Mouse (Mus musculus) lung, adult 18-20 months (tissue): ENCODE data around the gene Slc28a2.
"Not testable (repeated sequence)": the region's sequence is repeated elsewhere in the genome, so short reads cannot be mapped to it uniquely, and the experiment has no call there.

Experiments used
- DNase-seq, 2 experiments: peaks; one replicate each; pipeline ENCODE4 v3.0.0; 2022; ENCODE audit warnings: mixed read lengths in 2 of 2

The Slc28a2 gene

GRCm38 (mm10) chr2:122426200-122426599, at the start of gene Slc28a2:
Gene Slc28a2, plus strand, starts transcription at chr2:122426477.
- not testable (repeated sequence) for DNase-seq

- DNase-seq, result peak; percentile 97
These were observed 49.0 kb upstream of the Slc28a2 start for GRCm38 (mm10) chr2:122377215-122377674.

DNA sequence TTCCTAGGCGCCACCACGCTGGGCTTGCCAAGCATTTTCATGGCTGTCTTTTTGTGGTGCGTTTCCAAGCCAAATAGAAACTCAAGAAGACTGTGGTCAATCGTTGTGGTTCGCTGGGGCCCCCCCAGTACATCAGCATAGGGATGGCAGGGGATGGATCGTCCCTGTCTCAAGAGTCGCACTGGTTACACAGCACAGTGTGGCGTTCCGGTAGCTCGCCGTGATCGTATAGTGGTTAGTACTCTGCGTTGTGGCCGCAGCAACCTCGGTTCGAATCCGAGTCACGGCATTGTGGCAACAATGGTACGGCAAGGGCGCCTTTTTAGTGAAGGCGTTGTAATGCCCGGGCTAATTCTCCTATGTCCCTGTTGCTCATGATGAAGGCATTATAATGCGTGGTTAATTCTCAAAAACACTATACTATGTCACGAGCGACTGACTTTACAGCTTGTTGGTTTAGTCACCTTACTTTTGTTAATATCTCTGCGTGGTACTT, 48.5 kb upstream of the Slc28a2 start:
- DNase-seq, result peak; percentile 80 to 82

DNA sequence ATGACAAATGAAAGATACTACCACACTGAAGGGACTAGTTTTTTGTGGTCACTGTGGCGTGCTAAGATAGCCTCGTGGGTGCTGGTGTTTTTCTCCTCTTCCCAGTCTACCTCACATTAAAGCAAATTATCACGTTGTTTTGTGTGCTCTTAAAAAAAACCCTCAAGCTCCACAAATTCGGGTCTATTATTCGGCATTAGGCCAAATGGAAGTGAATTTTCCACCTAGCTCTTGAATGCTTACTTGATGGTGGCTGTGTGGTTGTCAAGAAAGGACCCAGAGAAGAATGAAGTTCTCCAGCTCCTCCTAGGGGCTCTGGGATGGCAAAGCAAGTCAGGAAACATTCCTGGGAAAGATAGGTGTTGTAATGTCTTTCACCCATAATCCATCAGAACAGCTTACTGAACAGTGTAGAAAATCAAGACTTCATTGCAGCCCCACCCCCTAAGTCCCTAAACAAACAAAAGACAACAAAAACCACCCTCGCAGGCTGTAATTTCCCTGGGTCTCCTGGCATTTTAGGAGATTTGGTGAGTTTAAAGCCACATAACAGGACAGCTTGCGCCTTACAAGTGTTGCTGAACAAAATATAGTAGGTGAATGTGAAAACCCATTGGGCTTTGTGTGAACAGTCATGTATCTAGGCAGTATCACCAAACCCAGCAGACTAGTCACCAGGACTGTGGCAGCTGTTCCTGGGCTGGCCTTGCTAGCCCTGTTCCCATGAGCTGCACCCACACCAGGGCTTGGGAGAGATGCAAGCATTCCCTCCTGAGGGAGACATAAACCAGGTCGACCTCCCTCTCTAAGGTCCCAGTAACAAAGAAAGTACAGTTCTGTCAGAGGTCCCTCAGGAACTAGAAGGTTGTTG, 47.6 kb upstream of the Slc28a2 start:
- peak; percentile 35 to 63 for DNase-seq

- DNase-seq, result no peak
These were observed 47.0 kb upstream of the Slc28a2 start for GRCm38 (mm10) chr2:122379292-122379650.

- peak; percentile 35 to 57 for DNase-seq
These were observed 45.4 kb upstream of the Slc28a2 start for GRCm38 (mm10) chr2:122380768-122381311.

DNA sequence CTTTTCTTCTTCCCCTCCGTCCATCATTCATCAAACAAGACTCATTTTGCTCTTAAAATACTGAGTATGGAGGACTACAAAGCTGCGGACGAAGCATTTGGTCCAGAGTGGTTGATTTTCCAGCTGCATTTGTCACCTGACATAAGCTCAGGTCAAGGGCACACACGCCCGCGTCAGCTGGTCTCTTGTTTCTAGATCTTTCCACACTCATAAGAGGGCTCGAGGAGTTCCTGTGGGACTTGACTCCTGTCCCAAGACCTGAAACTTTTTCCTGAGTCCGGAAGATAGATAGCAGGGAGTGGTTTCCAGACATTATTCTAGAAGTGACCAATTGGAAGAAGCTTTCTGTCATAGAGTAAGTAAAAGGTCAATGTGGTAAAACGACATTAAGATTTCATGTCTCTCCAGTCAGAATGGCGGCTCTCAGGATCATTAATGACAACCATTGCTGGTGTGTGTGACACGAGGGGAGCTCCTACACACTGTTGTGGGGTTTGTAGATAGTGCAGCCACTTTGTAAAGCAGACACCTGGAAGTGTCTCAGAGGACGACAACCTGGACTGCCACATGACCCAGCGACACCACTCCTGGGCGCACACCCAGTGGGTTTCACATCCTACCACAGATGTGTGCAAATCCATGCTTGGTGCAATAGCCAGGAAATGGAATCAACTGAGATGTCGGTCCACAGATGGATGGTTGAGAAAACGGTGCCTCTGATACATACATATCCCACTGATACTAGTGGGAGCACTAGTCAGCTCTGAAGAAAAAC, 44.8 kb upstream of the Slc28a2 start:
- DNase-seq, result peak in 1 of 2 experiments; percentile 33

DNA sequence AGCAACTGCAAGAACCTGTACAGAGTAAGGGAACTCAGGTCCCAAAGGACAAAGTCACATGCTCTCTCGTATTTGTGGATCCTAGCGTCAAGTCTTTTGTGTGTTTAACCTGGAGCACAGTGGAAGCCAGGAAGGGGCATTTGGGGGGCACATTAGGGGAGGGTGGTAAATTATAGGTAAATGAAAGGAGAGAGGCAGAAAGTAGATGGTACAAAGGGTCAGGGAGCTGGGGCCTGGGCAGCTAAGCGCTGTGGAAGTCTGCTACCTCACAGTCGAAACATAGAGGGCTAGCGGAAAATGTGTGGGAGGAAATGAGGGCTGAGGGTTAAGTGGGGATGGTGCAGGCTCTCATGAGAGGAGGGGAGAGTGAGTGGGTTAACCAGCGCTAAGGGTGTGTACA, 44.2 kb upstream of the Slc28a2 start:
- DNase-seq, result no peak

DNA sequence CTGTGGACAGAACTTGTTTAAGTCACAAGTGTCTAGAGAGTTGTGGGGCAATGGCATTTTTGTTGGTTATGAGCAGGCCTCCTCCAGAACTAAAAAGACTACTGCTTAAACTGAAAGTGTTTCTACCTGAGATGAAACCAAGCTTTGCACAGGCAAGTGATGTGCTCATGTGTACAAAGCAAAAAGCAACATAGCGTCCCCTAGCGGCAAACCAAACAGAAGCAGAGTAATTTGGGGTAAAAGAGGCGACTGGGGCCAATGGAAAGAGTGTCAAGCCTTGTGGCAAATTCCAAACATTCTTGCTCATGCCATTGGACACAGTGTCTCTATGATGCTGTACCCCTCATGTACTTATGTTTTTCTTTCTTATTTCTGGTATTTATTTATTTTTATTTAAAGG, 41.2 kb upstream of the Slc28a2 start:
- DNase-seq, result no peak

- not testable (repeated sequence) for DNase-seq
These were observed 39.1 kb upstream of the Slc28a2 start for GRCm38 (mm10) chr2:122387135-122387534.

GRCm38 (mm10) chr2:122396150-122396549, 30.1 kb upstream of the Slc28a2 start:
- no peak for DNase-seq

GRCm38 (mm10) chr2:122407607-122408006, 18.7 kb upstream of the Slc28a2 start:
- DNase-seq, result no peak

GRCm38 (mm10) chr2:122408928-122409327, 17.3 kb upstream of the Slc28a2 start:
- no peak for DNase-seq

DNA sequence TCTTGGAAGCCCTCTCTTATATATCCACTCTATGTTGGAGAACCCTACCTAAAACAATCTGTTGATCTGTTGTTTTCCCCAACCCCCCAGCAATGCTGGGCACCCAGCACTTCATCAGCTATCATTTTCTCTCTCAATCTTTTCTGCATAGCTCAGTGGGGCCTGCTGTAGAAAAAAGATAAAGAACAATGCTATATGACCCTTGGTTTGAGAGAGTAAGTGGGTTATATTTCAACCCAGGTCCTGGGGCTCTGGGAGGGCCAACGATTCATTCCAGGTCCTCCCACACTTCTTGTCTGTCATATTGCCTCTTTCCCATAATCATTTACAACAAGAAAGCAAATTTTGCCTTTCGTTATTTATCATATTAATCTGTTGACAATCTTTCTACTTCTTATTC, 368 bp downstream of the Slc28a2 start:
- not testable (repeated sequence) for DNase-seq

DNA sequence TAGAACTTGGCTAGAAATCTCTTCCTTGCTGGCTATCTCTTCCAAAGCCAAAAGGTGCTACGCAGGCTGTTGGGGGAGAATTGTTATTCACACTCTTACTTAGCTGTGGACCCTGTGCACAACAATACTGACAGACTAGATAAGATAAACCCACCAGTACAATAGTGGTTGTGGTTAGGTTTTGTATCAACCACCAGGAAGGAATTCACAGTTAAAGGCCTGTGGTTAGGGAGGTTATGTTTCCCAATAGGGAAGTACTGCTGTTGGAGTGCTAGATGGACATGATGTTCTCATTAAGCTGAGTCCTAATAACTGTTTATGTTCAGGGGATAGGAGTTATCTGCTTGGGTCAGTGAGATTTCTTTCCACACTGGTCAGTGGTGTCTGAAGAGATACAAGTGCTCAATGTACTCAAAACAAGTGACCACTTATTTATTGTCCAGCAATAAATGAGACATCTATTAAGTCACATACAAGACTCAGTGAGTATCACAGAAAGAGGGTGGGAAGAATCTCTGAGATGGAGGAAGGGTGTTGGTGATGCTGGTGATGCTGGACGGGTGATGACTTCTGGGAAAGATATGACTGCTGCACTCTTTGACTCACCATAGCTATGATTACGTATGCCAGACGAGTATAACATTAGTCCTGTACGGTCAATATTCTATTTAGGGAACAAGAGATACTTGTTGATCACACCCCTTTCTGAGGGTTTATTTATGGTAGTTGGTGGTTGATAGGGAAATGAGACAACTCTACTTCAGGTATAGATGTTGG, 12.6 kb downstream of the Slc28a2 start:
- not testable (repeated sequence) for DNase-seq

- peak in 1 of 2 experiments; percentile 1 for DNase-seq
These were observed 14.2 kb downstream of the Slc28a2 start for GRCm38 (mm10) chr2:122440521-122440920.

GRCm38 (mm10) chr2:122441000-122441933, 15.0 kb downstream of the Slc28a2 start:
- no peak for DNase-seq

DNA sequence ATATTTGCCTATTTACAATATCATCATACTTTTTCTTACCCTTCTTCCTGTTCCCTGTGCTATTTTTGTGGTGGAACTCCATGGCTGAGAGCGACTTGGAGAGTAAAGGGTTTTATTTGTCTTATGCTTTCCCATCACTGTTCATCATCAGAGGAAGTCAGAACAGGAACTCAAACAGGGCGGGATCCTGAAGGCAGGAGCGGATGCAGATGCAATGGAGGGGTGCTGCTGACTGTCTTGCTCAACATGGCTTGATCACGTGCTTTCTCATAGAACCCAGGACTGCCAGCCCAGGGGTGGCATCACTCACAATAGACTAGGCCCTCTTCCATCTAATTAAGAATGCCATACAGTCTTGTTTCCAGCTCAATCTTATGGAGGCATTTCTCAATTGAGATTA, 24.1 kb downstream of the Slc28a2 start:
- no peak for DNase-seq

DNA sequence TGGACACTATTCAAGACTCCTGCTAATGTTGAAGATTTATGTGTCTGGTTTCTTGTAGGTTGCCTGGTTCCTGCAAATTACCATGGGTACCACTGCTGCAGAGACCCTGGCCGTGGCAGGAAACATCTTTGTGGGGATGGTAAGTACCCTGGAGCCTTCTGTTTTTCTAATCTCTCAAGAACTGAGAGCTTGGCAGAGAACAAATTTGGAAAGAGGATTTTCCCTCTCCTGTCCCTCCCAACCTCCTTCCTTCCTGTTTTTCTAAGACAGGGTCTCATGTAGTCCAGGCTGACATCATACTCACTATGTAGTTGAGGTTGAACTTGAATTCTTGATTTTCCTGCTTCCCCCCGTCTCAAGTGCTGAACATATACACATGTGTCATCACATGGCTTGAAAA, 26.1 kb downstream of the Slc28a2 start:
- no peak for DNase-seq

- peak in 1 of 2 experiments; percentile 4 for DNase-seq
These were observed 40.6 kb downstream of the Slc28a2 start for GRCm38 (mm10) chr2:122466901-122467300.

DNA sequence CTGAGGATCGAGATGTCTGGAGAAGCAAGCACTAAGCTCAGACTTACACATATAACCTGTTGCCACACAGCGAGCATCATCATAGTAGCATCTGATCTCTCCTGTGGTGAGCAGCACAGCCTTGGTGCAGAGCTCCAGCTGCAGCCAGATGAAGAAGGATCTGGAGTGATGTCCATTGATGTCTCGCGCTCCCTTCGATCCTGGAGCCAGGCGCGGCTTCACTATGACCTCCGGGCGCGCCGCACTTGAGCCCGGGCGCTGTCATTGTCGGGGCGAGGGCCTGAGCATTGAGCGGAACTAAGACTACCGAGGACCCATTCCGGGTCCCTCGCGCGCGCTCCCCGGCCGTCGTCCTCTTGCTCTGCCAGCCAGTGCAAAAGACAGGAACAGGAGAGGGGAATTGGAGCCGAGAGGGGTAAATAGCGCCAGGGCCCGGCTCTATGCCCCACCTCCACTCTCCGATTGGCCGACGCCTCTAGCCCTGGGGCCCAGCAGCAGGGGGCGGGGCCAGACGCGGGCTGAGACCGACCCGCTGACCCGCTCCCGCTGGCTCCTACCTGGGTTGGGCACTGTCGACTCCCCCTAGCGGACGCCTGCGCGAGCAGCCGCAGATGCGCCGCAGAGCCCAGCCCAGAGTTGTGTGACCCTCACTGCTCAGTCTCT, 41.2 kb downstream of the Slc28a2 start:
- DNase-seq, result peak; percentile 94 to 96
